Mouse (Mus musculus) lung, postnatal 25 days (tissue): ENCODE data around the gene Gm8251.
A peak's percentile ranks its signal among the peaks of the same experiment; 100 is the strongest.
"Not testable (repeated sequence)": the region's sequence is repeated elsewhere in the genome, so short reads cannot be mapped to it uniquely, and the experiment has no call there.

Experiments
- DNase-seq: peaks from one replicate; pipeline ENCODE4 v3.0.0; 2022; ENCODE audit warnings: low spot score

Gene Gm8251

GRCm38 (mm10) chr1:44061836-44062235 lies at the start of gene Gm8251:
TSS of gene Gm8251 (minus strand) at chr1:44061936.
- no peak for DNase-seq

GRCm38 (mm10) chr1:44102939-44103338 lies 41.2 kb upstream of the Gm8251 start:
- DNase-seq = no peak

GRCm38 (mm10) chr1:44102259-44102717 lies 40.6 kb upstream of the Gm8251 start, which contains the start of gene Tex30:
TSS of gene Tex30 (minus strand) at chr1:44102441.
- DNase-seq = peak; percentile 95

- DNase-seq = peak; percentile 8
Observed at GRCm38 (mm10) chr1:44101448-44102225, 39.9 kb upstream of the Gm8251 start.

GRCm38 (mm10) chr1:44064625-44065024 lies 2.9 kb upstream of the Gm8251 start:
- peak; percentile 50 for DNase-seq

- DNase-seq = no peak
Observed at GRCm38 (mm10) chr1:44063439-44063838, 1.7 kb upstream of the Gm8251 start.

- DNase-seq = no peak
Observed at GRCm38 (mm10) chr1:44057805-44058204, 3.9 kb downstream of the Gm8251 start.

- DNase-seq = no peak
Observed at GRCm38 (mm10) chr1:44046556-44046955, 15.2 kb downstream of the Gm8251 start.

GRCm38 (mm10) chr1:44045689-44046088 lies 16.0 kb downstream of the Gm8251 start:
- not testable (repeated sequence) for DNase-seq

- DNase-seq = no peak
Observed at GRCm38 (mm10) chr1:44042555-44042915, 19.2 kb downstream of the Gm8251 start.

GRCm38 (mm10) chr1:44041797-44042554 lies 19.8 kb downstream of the Gm8251 start:
- peak; percentile 41 for DNase-seq

GRCm38 (mm10) chr1:44032948-44033347 lies 28.8 kb downstream of the Gm8251 start:
- DNase-seq = no peak

- DNase-seq = no peak
Observed at GRCm38 (mm10) chr1:44032213-44032612, 29.5 kb downstream of the Gm8251 start.

GRCm38 (mm10) chr1:44027651-44028050 lies 34.1 kb downstream of the Gm8251 start:
- no peak for DNase-seq

GRCm38 (mm10) chr1:44022656-44023055 lies 39.1 kb downstream of the Gm8251 start:
- no peak for DNase-seq

- no peak for DNase-seq
Observed at GRCm38 (mm10) chr1:44019934-44020333, 41.8 kb downstream of the Gm8251 start, which contains the start of gene Mettl21c. TSS of gene Mettl21c (minus strand) at chr1:44020034.

GRCm38 (mm10) chr1:44015556-44015955 lies 46.2 kb downstream of the Gm8251 start:
- DNase-seq = no peak
